Mouse (Mus musculus): ENCODE results near the gene Gper1. TPM values are rescaled to one million over a fixed set of nuclear protein-coding genes. Genes with fewer than 3 reads are reported as not detected.
A peak's percentile ranks its signal among the peaks of the same experiment; 100 is the strongest.

The Gper1 gene
- polyA plus RNA-seq, 1 experiment from 2014 or later, result 7.2 TPM

DNA sequence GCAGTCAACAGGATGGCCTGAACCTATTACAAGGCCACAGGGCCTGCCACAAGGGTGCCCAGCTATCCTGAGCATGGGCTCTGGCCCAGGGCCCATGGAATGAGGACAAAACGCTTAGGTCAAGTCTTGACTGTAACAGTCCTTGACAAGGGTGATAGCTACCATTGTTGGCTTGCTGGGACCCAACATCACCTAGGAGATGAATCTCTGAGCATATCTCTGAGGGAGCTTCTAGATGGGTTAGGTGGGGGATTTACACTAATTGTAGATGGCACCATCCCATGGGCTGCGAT, 18.7 kb downstream of the Gper1 start:
- Histone ChIP-seq H3K27me3 (replicated peaks) (no peaks in the 10 kb centered on the region), H3K4me1 (peaks cover 11% of the 10 kb centered on the region; the same call in 1 of the 2 replicates), H3K27ac (no peak overlapping the region), H3K4me2 (replicated peaks) (no peak overlapping the region), H3K9me3 (no peaks in the 10 kb centered on the region), H3K4me3 (no peak overlapping the region), H3K9ac (no peak overlapping the region), H3K36me3 (no peaks in the 10 kb centered on the region)
- WGBS, result 94% methylated on average over 2 of the region's 2 CpGs
- ATAC-seq (ENCODE audit: low FRiP score, low read depth), result no peak

DNA sequence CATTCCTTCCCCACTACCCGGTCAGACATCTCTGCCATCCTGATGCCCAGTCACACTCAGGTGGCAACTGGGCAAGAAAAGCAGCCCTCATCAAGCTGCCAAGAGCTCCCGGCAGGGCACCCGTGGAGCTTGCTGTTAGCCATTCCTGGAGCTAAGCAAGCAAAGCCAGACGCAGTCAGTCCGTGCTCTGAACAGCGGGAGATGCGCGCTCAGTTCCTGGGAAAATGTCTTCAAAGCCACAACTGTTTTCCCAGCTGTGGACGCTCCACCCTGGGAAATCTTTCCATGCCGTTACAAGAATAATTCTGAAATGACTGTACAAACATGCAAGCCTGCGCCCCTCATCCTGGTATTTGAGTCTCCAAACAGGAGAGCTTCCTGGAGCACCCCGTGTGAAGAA, 19.5 kb downstream of the Gper1 start:
- Histone ChIP-seq H3K4me2 (replicated peaks) (no peak overlapping the region), H3K4me3 (no peak overlapping the region), H3K9me3 (no peaks in the 10 kb centered on the region), H3K27me3 (replicated peaks) (no peaks in the 10 kb centered on the region), H3K27ac (no peak overlapping the region; the same call in 1 of the 2 replicates), H3K36me3 (no peaks in the 10 kb centered on the region), H3K9ac (no peak overlapping the region), H3K4me1 (peaks cover 11% of the 10 kb centered on the region; the same call in 1 of the 2 replicates)
- ATAC-seq (ENCODE audit: low FRiP score, low read depth), result no peak
- 71% methylated on average over 12 of the region's 12 CpGs for WGBS

DNA sequence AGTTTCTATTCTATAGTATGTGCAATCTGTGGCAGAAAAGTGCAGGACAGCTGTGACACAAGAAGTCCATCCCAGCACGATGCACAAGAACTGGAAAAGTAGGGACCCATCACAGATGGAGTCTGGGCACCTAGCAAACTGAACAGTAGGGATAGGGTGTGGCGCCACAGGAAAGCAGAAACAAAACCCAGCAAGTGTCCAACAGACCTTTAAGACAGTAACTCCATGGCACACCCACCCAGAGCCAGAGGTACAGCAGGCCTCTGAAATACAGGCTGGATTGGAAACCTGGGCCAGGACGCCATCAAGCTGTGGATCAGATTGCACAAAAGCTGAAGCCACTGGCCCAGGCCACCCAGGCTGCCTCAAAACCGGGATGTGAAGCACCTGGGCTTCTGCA, 20.0 kb downstream of the Gper1 start:
- H3K4me3 ChIP-seq, result no peak overlapping the region
- H3K27ac ChIP-seq, result no peak overlapping the region
- no peak overlapping the region for H3K4me2 ChIP-seq (replicated peaks)
- no peak for ATAC-seq (ENCODE audit: low FRiP score, low read depth)
- 77% methylated on average over 4 of the region's 4 CpGs for WGBS
- peaks cover 11% of the 10 kb centered on the region; the same call in 1 of the 2 replicates for H3K4me1 ChIP-seq
- no peaks in the 10 kb centered on the region for H3K9me3 ChIP-seq
- H3K27me3 ChIP-seq (replicated peaks), result no peaks in the 10 kb centered on the region
- H3K36me3 ChIP-seq, result no peaks in the 10 kb centered on the region
- H3K9ac ChIP-seq, result no peak overlapping the region

DNA sequence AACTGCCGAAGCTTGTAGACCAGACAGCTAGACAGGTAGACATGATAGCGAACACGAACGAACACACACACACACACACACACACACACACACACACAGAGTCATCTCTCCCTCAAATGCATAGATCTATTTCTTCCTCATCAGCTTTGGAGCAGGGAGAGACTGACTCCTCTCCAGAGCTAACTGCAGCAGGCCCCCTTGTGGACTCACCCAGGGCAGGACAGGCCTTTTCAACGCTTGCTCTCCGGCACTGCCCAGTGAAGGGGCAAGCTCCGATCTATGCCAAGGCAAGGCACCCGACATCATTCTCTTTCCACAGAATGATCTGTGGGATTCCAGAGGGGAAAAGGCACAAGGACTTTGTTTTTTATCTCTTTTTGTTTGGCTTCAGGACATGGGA, 22.3 kb downstream of the Gper1 start:
- Histone ChIP-seq H3K27ac (no peak overlapping the region), H3K4me1 (peaks cover 25% of the 10 kb centered on the region), H3K9me3 (no peaks in the 10 kb centered on the region), H3K36me3 (no peaks in the 10 kb centered on the region), H3K27me3 (replicated peaks) (no peaks in the 10 kb centered on the region), H3K4me2 (replicated peaks) (no peak overlapping the region), H3K9ac (no peak overlapping the region), H3K4me3 (no peak overlapping the region)
- WGBS, result 92% methylated on average over 8 of the region's 8 CpGs
- ATAC-seq (ENCODE audit: low FRiP score, low read depth), result no peak

DNA sequence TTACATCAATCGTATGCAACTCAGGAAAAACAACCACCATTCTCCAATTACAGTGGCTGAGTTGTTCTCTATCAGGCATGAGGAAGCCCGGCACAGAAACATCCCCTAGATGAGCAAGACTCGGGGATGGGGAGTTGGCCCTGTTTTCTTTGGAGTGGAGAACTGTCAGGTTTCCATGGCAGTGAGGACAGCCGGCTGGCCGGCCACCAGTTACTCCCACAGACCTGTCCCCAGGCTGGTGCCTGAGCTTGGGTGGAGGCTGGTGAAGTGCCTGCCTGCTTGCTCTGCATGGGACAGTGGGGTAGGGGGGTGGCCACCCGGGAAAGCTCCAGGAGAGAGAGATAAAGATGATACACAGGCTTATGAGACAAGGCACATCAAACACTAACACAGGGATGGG, 25.1 kb downstream of the Gper1 start:
- H3K27me3 ChIP-seq (replicated peaks), result no peaks in the 10 kb centered on the region
- no peak overlapping the region for H3K4me3 ChIP-seq
- no peak overlapping the region for H3K9ac ChIP-seq
- ATAC-seq (ENCODE audit: low FRiP score, low read depth), result no peak
- H3K9me3 ChIP-seq, result no peaks in the 10 kb centered on the region
- H3K4me2 ChIP-seq (replicated peaks), result no peak overlapping the region
- H3K4me1 ChIP-seq, result peaks cover 25% of the 10 kb centered on the region
- WGBS, result 81% methylated on average over 6 of the region's 6 CpGs
- H3K27ac ChIP-seq, result no peak overlapping the region
- no peaks in the 10 kb centered on the region for H3K36me3 ChIP-seq

DNA sequence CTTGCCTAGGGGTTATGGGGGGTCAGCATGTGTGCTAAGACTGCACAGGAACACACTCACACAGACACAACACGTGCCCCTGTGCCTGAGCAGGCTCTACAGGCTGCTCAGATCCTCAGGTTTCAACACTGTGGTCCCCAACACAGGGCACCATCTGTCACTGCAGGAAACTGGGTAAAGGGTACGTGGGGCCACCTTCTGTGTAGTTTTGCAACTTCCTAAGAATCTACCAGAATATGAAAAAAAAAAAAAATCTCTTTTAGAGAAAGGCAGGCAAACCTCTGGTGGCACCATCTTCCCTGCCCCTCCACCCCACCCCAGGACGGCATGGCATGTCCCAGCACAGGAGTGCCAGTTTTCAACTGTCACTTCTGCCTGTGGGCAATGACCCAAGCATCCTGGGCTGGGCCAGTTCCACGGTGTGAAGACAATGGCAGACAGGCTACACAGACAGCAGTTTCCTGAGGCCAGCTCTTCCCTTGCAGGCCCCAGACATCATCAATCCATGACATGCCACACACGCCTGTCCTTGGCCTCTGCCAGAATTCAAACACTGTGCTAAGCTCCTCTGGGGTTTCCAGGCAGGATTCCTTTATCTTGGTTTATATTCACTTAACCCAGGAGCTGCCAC, 26.3 kb downstream of the Gper1 start:
- Histone ChIP-seq H3K27ac (peak overlapping the region; percentile 62), H3K9me3 (no peaks in the 10 kb centered on the region), H3K4me3 (no peak overlapping the region), H3K9ac (no peak overlapping the region), H3K4me2 (replicated peaks) (0 out of 2 replicates have a peak overlapping the region, but pooled peaks have one; percentile 5), H3K4me1 (peaks cover 22% of the 10 kb centered on the region), H3K27me3 (replicated peaks) (no peaks in the 10 kb centered on the region), H3K36me3 (0 out of 2 replicates have a peak, but pooled peaks cover 3% of the 10 kb centered on the region)
- WGBS, result 45% methylated on average over 5 of the region's 5 CpGs
- ATAC-seq (ENCODE audit: low FRiP score, low read depth), result peak; percentile 58

DNA sequence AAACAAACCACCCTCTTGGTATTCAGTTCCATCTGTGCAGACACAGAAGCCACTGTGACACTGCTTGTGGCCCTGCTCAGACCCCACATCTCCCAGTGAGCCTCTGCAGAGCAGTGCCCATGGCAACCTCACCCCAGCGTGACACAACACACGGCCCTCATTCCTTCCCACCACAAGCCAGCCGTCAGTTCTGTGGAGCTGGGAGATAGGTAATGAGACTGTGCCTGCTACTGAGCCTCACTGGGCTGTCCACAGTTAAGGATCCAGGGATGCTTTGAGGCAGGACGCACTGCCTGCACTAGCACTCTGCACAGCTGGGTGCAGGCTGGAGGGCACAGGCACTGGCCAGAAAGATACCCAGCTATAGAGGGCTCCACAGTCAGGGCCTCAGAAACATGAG, 27.0 kb downstream of the Gper1 start:
- H3K9me3 ChIP-seq, result no peaks in the 10 kb centered on the region
- H3K27ac ChIP-seq, result peak overlapping the region; percentile 62
- ATAC-seq (ENCODE audit: low FRiP score, low read depth), result peak; percentile 72
- WGBS, result 25% methylated on average over 4 of the region's 4 CpGs
- no peaks in the 10 kb centered on the region for H3K27me3 ChIP-seq (replicated peaks)
- peaks cover 22% of the 10 kb centered on the region for H3K4me1 ChIP-seq
- peaks cover 5% of the 10 kb centered on the region; the same call in 1 of the 2 replicates for H3K36me3 ChIP-seq
- no peak overlapping the region for H3K9ac ChIP-seq
- H3K4me3 ChIP-seq, result no peak overlapping the region
- H3K4me2 ChIP-seq (replicated peaks), result 0 out of 2 replicates have a peak overlapping the region, but pooled peaks have one; percentile 5

DNA sequence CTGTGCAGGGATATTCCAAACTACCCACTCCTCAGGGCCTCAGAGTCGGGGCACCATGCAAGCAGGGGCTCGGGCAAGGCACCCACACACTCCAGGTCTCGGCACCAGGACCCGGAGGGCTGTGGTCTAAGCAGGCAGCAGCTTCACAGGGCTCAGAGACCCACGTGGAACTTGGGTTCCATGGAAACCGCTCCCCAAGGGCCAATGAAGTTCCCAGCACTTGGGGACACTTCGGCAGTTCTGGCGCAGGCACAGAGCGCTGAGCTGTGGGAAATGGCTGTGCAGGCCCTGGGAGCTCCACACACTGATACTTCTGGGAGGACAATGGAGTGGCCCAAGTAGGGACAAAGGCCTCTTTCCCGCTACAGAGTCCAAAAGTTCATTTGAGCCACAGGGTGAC, 30.1 kb downstream of the Gper1 start:
- no peak overlapping the region for H3K4me3 ChIP-seq
- H3K9me3 ChIP-seq, result no peaks in the 10 kb centered on the region
- no peak for ATAC-seq (ENCODE audit: low FRiP score, low read depth)
- 89% methylated on average over 10 of the region's 10 CpGs for WGBS
- H3K4me2 ChIP-seq (replicated peaks), result no peak overlapping the region
- no peak overlapping the region for H3K9ac ChIP-seq
- H3K4me1 ChIP-seq, result peaks cover 18% of the 10 kb centered on the region
- no peaks in the 10 kb centered on the region for H3K27me3 ChIP-seq (replicated peaks)
- peaks cover 13% of the 10 kb centered on the region for H3K36me3 ChIP-seq
- no peak overlapping the region for H3K27ac ChIP-seq

DNA sequence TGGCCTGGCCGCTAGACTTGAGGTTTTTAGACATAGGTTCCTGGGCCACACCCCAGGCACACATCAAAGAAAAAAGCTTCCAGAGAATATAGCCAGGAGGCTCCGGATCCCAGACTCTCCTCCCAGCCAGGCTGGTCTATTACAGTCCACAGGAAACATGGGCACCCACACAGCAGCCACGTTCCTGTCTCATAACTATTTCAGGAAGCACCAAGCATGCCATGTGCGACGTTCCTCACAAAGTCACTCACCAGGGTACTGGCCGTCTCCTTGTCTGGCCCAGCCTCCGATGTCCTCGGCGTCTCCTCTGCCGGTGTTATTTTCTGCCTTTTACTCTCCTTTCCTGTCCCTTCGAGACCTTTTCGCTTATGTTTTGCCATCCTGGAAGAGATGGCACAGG, 32.2 kb downstream of the Gper1 start:
- ATAC-seq (ENCODE audit: low FRiP score, low read depth), result no peak
- Histone ChIP-seq H3K4me2 (replicated peaks) (no peak overlapping the region), H3K27me3 (replicated peaks) (no peaks in the 10 kb centered on the region), H3K9me3 (no peaks in the 10 kb centered on the region), H3K9ac (no peak overlapping the region), H3K27ac (no peak overlapping the region), H3K4me3 (no peak overlapping the region), H3K36me3 (peaks cover 13% of the 10 kb centered on the region), H3K4me1 (peaks cover 15% of the 10 kb centered on the region)
- 89% methylated on average over 12 of the region's 12 CpGs for WGBS

DNA sequence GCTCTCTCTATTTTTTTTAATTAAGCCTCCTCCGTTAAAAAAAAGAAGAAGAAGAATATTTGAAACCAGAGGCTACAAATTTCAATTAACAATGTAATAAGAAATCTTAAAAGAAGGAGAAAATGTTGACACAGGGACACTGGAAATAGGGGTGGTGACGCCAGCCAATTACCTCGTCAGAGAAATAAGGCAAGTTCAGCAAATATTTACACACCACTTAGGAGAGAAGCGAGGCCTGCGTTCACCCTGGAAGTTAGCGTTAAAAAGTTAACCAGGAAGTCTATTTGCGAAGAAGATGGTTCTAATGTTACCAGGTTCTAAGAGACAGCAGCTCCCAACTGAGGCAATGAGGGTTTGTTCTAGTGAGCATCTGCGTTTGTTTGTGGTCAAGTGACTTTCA, 34.3 kb downstream of the Gper1 start:
- Histone ChIP-seq H3K4me1 (peaks cover 10% of the 10 kb centered on the region), H3K4me3 (no peak overlapping the region), H3K9me3 (no peaks in the 10 kb centered on the region), H3K27ac (no peak overlapping the region), H3K36me3 (peaks cover 13% of the 10 kb centered on the region), H3K4me2 (replicated peaks) (no peak overlapping the region), H3K9ac (no peak overlapping the region), H3K27me3 (replicated peaks) (no peaks in the 10 kb centered on the region)
- 91% methylated on average over 8 of the region's 8 CpGs for WGBS
- no peak for ATAC-seq (ENCODE audit: low FRiP score, low read depth)

DNA sequence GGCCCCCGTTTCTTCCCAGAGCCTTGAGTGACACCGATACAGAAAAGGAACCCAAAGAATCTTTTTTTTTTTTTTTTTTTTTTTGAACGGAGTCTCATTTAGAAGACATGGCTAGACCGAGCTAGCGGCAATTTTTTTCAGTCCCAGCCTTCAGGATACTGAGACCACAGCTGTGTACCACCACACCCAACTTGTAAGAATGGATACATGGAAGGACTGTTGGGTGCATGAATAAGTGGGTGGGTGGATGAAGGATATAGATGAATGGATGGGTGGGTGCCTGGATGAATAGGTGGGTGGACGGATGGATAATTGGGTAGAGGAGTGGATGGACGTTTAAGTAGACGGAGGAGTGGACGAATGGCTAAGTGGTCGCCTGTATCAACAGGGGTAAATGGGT, 37.0 kb downstream of the Gper1 start:
- WGBS, result 8% methylated on average over 10 of the region's 10 CpGs
- Histone ChIP-seq H3K36me3 (peaks cover 8% of the 10 kb centered on the region), H3K4me2 (replicated peaks) (peak overlapping the region; percentile 84), H3K9me3 (no peaks in the 10 kb centered on the region), H3K9ac (peak overlapping the region; percentile 56), H3K27ac (no peak overlapping the region), H3K27me3 (replicated peaks) (no peaks in the 10 kb centered on the region), H3K4me3 (peak overlapping the region; percentile 63), H3K4me1 (peaks cover 10% of the 10 kb centered on the region)
- ATAC-seq (ENCODE audit: low FRiP score, low read depth), result no peak; the same call in none of the 2 replicates

DNA sequence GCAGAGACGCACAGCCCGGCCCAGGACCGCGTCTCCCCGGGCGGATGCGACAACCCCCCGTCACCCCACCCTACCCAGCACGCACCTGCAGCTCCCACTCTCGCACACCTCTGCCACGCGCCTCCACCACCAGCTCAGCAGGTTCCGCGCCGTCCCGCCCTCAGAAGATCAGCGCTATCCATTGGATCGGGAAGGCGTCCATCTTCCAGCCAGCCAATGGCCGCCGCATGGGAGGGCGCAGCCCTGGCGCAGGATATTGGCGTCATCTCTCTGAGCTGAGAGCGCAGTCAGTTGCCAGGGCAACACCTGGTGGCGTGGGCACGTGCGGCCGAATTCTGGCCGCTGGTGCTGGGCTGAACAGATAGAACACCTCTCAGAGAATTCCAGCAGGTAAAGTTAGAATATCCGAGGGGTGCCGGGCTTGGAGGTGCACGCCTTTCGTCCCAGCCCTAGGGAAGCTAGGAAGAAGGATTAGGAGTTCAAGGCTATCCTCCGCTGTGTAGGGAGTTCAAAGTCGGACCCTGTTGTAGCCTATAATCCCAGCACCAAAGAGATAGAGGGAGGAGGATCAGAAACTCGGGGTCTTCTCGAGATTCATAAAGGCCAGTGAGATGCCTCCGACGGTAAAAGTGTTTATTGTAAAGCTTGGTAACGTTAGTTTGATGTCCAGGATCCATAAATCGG, 37.6 kb downstream of the Gper1 start, which contains the start of gene 3110082I17Rik:
TSS of gene 3110082I17Rik (minus strand) at position 144 of the 684 bp plus-strand sequence.
- peak within 1 kb of the TSS; percentile 63 for H3K4me3 ChIP-seq
- WGBS, result 5% methylated on average over 42 of the region's 42 CpGs
- peaks cover 10% of the 10 kb centered on the region for H3K4me1 ChIP-seq
- H3K36me3 ChIP-seq, result peaks cover 2% of the 10 kb centered on the region; the same call in 1 of the 2 replicates
- H3K27ac ChIP-seq, result no peak within 1 kb of the TSS
- no peaks in the 10 kb centered on the region for H3K9me3 ChIP-seq
- peak; percentile 96 for ATAC-seq (ENCODE audit: low FRiP score, low read depth)
- H3K9ac ChIP-seq, result peak within 1 kb of the TSS; percentile 56
- no peaks in the 10 kb centered on the region for H3K27me3 ChIP-seq (replicated peaks)
- H3K4me2 ChIP-seq (replicated peaks), result peak within 1 kb of the TSS; percentile 84
